9 mouse cellular contexts compared by ENCODE assay signal in the genomic region with DNA sequence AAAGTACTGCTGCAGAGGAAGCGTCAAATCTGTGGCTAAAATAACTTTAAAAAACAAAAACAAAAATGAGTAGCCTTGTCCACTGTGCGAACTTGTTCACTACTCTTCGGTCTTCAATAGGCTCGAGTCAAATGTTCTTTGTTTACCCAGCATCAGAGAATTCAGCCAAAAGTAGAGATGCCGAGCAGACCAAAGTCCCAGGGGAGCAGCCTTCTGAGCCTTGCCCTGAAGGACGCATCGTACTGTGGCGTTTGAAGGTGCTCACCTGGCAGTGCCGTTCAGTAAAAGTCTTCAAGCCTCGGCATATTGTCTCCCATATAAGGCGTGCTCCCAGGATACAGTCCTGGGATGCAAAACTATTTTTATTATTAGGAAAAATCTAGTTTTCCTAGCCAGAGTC. TPM values are rescaled to one million over a fixed set of nuclear protein-coding genes. Genes with fewer than 3 reads are reported as not detected.
A peak's percentile ranks its signal among the peaks of the same experiment; 100 is the strongest.
DNase-seq lines count a peak whose midpoint lies in the region; ATAC-seq lines count a peak whose summit lies in the region.
"Had no signal": no experiment of that assay in that cellular context is flagged by ENCODE, and none has a peak within 500 bp of the region (broad histone marks: within the 10 kb centered on the region; RNA-seq: fewer than 3 reads in every experiment).

No protein-coding gene starts in this region.

- no peaks in the 10 kb centered on the region for H3K9me3 ChIP-seq in hindbrain, embryonic 10.5 days
- no peaks in the 10 kb centered on the region for H3K9me3 ChIP-seq in hindbrain, embryonic 11.5 days (ENCODE audit: control insufficient read depth, low read length)
- H3K9me3 ChIP-seq in midbrain, embryonic 16.5 days (replicated peaks; ENCODE audit: control insufficient read depth, low read length, poor library complexity, severe bottlenecking), result no peaks in the 10 kb centered on the region
- no peaks in the 10 kb centered on the region for H3K9me3 ChIP-seq in midbrain, embryonic 13.5 days
- no peaks in the 10 kb centered on the region for H3K9me3 ChIP-seq in intestine, embryonic 14.5 days (ENCODE audit: control insufficient read depth, low read length)
- H3K9me3 ChIP-seq: midbrain, embryonic 12.5 days had no signal

- 78% methylated on average over 11 of the region's 11 CpGs for WGBS in hindbrain, embryonic 10.5 days
- 66% methylated on average over 11 of the region's 11 CpGs for WGBS in hindbrain, embryonic 11.5 days
- WGBS in midbrain, embryonic 16.5 days, result 49% methylated on average over 11 of the region's 11 CpGs
- 67% methylated on average over 11 of the region's 11 CpGs for WGBS in midbrain, embryonic 13.5 days
- WGBS in intestine, embryonic 14.5 days, result 43% methylated on average over 11 of the region's 11 CpGs

- H3K4me1 ChIP-seq in hindbrain, embryonic 10.5 days (replicated peaks), result peaks cover 64% of the 10 kb centered on the region
- peaks cover 5% of the 10 kb centered on the region for H3K4me1 ChIP-seq in hindbrain, embryonic 11.5 days (replicated peaks; ENCODE audit: control insufficient read depth, insufficient read depth, low read length)
- peaks cover 12% of the 10 kb centered on the region for H3K4me1 ChIP-seq in midbrain, embryonic 16.5 days (ENCODE audit: control insufficient read depth, insufficient read depth, low read length)
- H3K4me1 ChIP-seq in midbrain, embryonic 13.5 days (replicated peaks), result peaks cover 46% of the 10 kb centered on the region
- H3K4me1 ChIP-seq in intestine, embryonic 14.5 days (replicated peaks; ENCODE audit: control insufficient read depth, insufficient read depth, low read length), result peaks cover 42% of the 10 kb centered on the region

- no peak for ATAC-seq in hindbrain, embryonic 11.5 days (ENCODE audit: low FRiP score)
- ATAC-seq in midbrain, embryonic 16.5 days, result no peak
- no peak for ATAC-seq in midbrain, embryonic 13.5 days
- 0 out of 2 replicates have a peak, but pooled peaks have one; percentile 12 for ATAC-seq in intestine, embryonic 14.5 days (replicated peaks; ENCODE audit: low FRiP score, low TSS enrichment, low read depth)

- H3K9ac ChIP-seq in hindbrain, embryonic 11.5 days (ENCODE audit: low read depth, low read length), result no peak overlapping the region
- no peak overlapping the region for H3K9ac ChIP-seq in midbrain, embryonic 16.5 days (ENCODE audit: low read depth, low read length)
- no peak overlapping the region for H3K9ac ChIP-seq in midbrain, embryonic 13.5 days (replicated peaks)
- H3K9ac ChIP-seq in intestine, embryonic 14.5 days (ENCODE audit: low read length), result no peak overlapping the region
- H3K9ac ChIP-seq: midbrain, embryonic 12.5 days had no signal

- H3K4me2 ChIP-seq in hindbrain, embryonic 11.5 days (replicated peaks; ENCODE audit: low read depth, low read length), result no peak overlapping the region
- H3K4me2 ChIP-seq in midbrain, embryonic 16.5 days (ENCODE audit: low read length), result peak overlapping the region; percentile 8
- no peak overlapping the region; the same call in 1 of the 2 replicates for H3K4me2 ChIP-seq in midbrain, embryonic 13.5 days (replicated peaks)
- H3K4me2 ChIP-seq in intestine, embryonic 14.5 days (ENCODE audit: low read length), result peak overlapping the region; percentile 39
- H3K4me2 ChIP-seq: midbrain, embryonic 12.5 days had no signal

- H3K27ac ChIP-seq in hindbrain, embryonic 10.5 days, result 0 out of 2 replicates have a peak overlapping the region, but pooled peaks have one; percentile 40
- no peak overlapping the region for H3K27ac ChIP-seq in hindbrain, embryonic 11.5 days (ENCODE audit: low read depth, low read length)
- H3K27ac ChIP-seq in midbrain, embryonic 16.5 days (ENCODE audit: low read length), result no peak overlapping the region
- H3K27ac ChIP-seq in midbrain, embryonic 13.5 days, result no peak overlapping the region
- H3K27ac ChIP-seq in intestine, embryonic 14.5 days (ENCODE audit: low read depth), result no peak overlapping the region

- DNase-seq in hindbrain, embryonic 10.5 days (ENCODE audit: low spot score), result no peak
- DNase-seq in hindbrain, embryonic 11.5 days (ENCODE audit: low spot score), result no peak
- no peak for DNase-seq in intestine, embryonic 14.5 days (ENCODE audit: low spot score)
- no peak for DNase-seq in urinary bladder, postnatal 10 days (ENCODE audit: low spot score)
- no peak for DNase-seq in adrenal gland, postnatal 25 days
- DNase-seq: gastrocnemius, postnatal 10 days had no signal

- H3K36me3 ChIP-seq in hindbrain, embryonic 10.5 days, result no peaks in the 10 kb centered on the region
- no peaks in the 10 kb centered on the region for H3K36me3 ChIP-seq in hindbrain, embryonic 11.5 days (ENCODE audit: control insufficient read depth, insufficient read depth, low read length)
- no peaks in the 10 kb centered on the region for H3K36me3 ChIP-seq in midbrain, embryonic 16.5 days (ENCODE audit: control insufficient read depth, insufficient read depth, low read length)
- H3K36me3 ChIP-seq in midbrain, embryonic 13.5 days, result no peaks in the 10 kb centered on the region
- no peaks in the 10 kb centered on the region for H3K36me3 ChIP-seq in intestine, embryonic 14.5 days (ENCODE audit: control insufficient read depth, insufficient read depth, low read length)
- H3K36me3 ChIP-seq: midbrain, embryonic 12.5 days had no signal

- no peak overlapping the region for H3K4me3 ChIP-seq in hindbrain, embryonic 10.5 days
- no peak overlapping the region for H3K4me3 ChIP-seq in hindbrain, embryonic 11.5 days (ENCODE audit: low read depth, low read length)
- no peak overlapping the region for H3K4me3 ChIP-seq in midbrain, embryonic 16.5 days (ENCODE audit: low read depth, low read length)
- H3K4me3 ChIP-seq in midbrain, embryonic 13.5 days (replicated peaks), result no peak overlapping the region
- peak overlapping the region; percentile 6; the same call in 1 of the 2 replicates for H3K4me3 ChIP-seq in intestine, embryonic 14.5 days (ENCODE audit: low read depth, low read length)
- H3K4me3 ChIP-seq: midbrain, embryonic 12.5 days had no signal

- H3K27me3 ChIP-seq in hindbrain, embryonic 10.5 days (ENCODE audit: insufficient read depth, poor library complexity, severe bottlenecking), result peaks cover 22% of the 10 kb centered on the region
- H3K27me3 ChIP-seq in hindbrain, embryonic 11.5 days (ENCODE audit: control insufficient read depth, insufficient read depth, low read length), result peaks cover 5% of the 10 kb centered on the region; the same call in 1 of the 2 replicates
- H3K27me3 ChIP-seq in midbrain, embryonic 16.5 days (ENCODE audit: control insufficient read depth, insufficient read depth, low read depth, low read length), result peaks cover 5% of the 10 kb centered on the region
- peaks cover 20% of the 10 kb centered on the region for H3K27me3 ChIP-seq in midbrain, embryonic 13.5 days
- no peaks in the 10 kb centered on the region for H3K27me3 ChIP-seq in intestine, embryonic 14.5 days (replicated peaks; ENCODE audit: control insufficient read depth, insufficient read depth, low read length)

RNA-seq across cellular contexts. Expression of a gene that starts 5.8 kb away (rescaled TPM):
- 4.6 and 5.9 TPM in 2 replicates for polyA plus RNA-seq in hindbrain, embryonic 10.5 days (2016; fragmentation: Nextera tagmentation; extraction: Ambion mirVana)
- polyA plus RNA-seq in hindbrain, embryonic 11.5 days (2014; fragmentation: Nextera tagmentation; extraction: Ambion mirVana), result 7.3 and 7.9 TPM in 2 replicates
- 3.4 and 5.7 TPM in 2 replicates for polyA plus RNA-seq in midbrain, embryonic 16.5 days (2015; fragmentation: Nextera tagmentation; extraction: Ambion mirVana)
- 3.9 and 4.0 TPM in 2 replicates for polyA plus RNA-seq in midbrain, embryonic 13.5 days (2015; fragmentation: Nextera tagmentation; extraction: Ambion mirVana)
- polyA plus RNA-seq in intestine, embryonic 14.5 days (2014; fragmentation: Nextera tagmentation; extraction: Ambion mirVana), result 44.9 and 48.1 TPM in 2 replicates
- 3.5 and 4.0 TPM in 2 replicates for total RNA-seq in adrenal gland, postnatal 25 days (2021)

Comparison
In these comparisons a context has a peak if more than half of its experiments do, and no peak if none do; other contexts are left out.
1. H3K4me2 ChIP-seq: peak in midbrain, embryonic 16.5 days (single experiment) and intestine, embryonic 14.5 days (single experiment); none in hindbrain, embryonic 11.5 days (single experiment) and midbrain, embryonic 13.5 days (single experiment).